Mouse (Mus musculus): ENCODE data around the gene Nanos3.

Gene Nanos3

DNA sequence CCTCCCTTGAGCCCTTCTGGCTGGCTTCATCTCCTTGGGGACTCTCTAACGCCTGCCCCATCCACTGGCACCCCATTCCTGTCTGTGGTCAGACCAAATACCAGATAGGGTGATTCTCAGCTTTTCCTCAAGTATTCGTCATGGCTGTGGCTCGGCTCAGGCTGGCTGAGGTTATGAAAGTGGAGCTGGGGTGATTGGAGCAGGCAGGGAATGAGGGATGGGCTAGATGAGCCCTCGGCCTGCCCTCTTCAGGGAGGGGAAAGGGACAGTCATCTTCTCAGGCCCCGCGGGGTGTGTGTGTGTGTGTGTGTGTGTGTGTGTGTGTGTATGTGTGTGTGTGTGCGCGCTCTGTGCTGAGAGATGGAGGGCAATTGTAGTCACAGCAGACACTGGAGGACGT is 59.4 kb downstream of the Nanos3 start, which contains the start of gene Podnl1:
Gene Podnl1 (plus strand): TSS at position 334 of the 400 bp plus-strand sequence.
- no peak for DNase-seq
